Mouse (Mus musculus) urinary bladder, postnatal 4 days (tissue): ENCODE data around the gene Catip.

Experiments
- DNase-seq, 2 experiments: peaks; one replicate each; pipeline ENCODE4 v3.0.0; 2021 to 2022; ENCODE audit warnings: low spot score in 2 of 2

Catip gene

GRCm38 (mm10) chr1:74343161-74343560 lies 18.7 kb upstream of the Catip start:
- DNase-seq, result no peak

DNA sequence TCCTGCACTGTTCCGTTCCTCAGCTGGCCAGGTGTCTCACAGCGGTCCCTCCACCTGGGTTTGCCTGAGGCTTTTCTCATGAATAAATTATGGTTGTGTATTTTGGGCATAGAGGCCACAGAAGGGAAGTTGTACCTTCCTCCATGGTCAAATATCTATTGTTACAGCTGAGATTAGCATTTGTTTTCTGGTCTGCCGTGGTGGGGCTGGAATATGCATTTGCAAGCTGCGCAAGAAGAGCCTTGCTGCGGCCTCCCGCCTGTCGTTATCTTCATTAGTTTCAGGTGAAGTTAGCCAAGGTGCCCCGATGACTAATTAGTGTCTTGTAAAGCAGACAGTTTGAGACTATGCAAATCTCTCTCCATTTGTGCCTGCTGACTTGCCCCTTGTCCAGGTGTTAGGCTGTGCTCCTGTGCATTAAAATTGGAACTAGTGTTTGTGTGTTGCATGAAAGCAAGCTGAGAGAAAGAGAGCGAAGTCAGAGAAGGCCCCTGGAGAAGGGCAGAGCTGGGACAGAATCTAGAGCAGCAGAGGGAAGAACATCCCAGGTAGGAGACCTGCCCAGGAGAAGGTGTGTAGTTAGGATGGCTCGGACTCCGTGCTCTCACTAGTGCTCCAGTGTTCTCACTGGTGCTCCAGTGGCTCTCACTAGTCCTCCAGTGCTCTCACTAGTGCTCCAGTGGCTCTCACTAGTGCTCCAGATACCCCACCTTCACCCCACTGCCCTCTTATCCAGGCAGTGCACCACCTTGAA lies 17.6 kb upstream of the Catip start:
- no peak for DNase-seq

DNA sequence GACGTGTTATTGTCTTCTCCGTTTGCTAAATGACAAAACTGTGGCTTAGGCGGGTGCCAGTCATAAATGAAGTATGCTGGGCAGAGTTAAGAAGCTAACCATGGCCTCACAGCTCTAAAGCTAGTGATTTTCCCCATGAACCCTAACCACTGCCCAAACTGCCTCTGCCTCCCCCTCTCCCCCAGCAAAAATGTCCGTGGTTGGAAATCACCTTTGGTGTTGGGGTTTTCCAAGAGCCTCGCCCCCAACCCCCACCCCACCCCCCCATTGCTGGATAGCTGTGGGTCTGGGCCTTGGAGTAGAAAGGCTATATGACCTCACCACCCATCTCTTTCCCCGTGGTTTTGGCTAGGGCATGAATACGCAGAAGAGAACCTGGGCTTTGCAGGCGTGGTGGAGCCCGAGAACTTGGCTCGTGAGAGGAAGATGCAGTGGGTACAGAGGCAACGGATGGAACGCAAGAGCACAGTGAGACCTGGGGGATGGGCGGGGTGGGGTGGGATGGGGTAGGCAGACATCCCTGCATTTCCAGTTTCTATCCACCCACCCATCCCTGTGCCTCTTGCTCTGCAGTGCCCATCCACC lies 10.6 kb upstream of the Catip start:
- DNase-seq, result no peak

- no peak for DNase-seq
Observed at GRCm38 (mm10) chr1:74352532-74353096, 9.3 kb upstream of the Catip start.

GRCm38 (mm10) chr1:74353453-74354229 lies 8.3 kb upstream of the Catip start:
- no peak for DNase-seq

DNA sequence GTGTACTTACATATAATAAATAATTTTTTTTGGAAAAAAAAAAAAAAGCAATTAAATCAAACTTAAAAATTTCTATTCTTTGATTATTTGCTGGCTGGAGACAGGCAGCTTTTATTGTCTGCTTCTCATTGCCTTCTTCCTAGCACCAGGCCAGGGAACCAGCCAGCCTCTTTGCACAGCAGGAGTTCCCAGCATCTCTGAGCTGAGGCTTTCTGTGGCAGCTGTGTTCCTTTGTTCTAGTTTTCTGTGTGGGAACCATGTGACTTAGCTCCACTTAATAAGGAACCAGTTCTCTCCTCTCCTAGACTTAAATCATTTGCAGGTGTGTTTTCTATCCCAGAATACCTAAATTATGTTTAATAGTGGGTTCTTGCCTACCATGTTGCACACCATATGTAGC lies 4.4 kb upstream of the Catip start:
- no peak for DNase-seq

DNA sequence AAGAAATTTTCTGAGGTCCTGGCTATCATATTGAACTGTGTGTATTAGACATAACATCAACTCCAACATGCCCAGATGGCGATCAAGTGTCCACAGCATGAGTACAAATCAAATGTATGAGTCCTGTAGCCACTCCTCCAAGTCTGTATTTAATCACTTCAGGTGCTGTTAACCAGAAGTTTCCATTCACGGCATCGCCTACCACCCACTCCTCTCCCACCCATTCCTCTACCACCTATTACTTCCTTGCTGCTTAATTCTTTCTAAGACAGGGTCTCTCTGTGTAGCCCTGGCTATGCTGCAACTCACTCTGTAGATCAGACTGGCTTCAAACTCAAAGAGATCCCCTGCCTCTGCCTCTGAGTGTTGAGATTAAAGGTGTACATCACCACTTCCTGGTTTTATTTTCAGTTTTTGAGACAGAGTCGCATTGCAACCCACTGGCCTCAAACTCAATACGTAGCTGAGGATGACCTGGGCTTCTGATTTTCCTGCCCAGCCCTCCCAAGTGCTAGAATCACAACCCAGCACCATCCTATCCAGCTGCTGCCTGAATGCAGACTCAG lies 1.9 kb upstream of the Catip start:
- no peak for DNase-seq

DNA sequence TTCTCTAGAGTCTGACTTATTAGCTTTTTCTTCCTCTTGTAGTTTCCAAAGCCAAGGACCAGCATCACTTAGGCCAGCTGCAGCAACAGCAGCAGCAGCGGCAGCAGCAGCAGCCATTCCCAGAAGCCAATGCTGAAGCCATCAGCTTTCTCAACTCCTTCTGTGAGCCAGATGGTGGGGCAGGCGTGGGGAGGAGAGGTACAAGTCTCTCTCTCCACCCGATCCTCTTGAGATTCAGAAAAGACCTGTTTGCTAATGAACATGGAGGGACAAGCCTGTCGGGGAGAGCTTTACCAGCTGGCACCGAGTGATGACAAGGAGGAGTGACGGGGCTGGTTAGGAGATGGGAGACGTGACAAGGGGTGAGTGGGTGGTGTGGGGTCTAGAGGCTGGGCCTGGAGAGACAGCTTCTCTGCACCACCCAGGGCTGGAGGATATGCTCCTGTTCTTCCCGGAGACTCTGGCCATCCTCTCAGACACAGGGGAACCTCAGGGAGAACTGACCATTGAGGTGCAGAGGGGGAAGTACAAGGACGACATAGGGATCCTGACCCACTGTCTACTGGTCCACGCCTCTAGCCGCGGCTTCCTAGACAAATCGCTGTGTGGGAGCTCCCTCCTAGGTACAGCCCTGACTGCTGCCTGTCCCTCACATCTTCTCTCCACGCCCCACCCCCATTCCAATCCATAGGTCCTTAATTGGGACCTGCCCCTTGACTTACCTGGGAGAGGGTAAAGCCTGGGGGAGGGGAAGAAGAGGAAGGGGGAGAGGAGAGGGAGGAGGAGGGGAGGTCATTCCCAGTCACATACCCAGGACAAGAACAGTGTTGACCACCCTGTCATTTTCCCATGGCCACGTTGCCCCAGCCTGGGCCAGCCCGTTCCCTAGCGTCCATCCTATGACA lies 669 bp downstream of the Catip start:
- DNase-seq, result no peak

DNA sequence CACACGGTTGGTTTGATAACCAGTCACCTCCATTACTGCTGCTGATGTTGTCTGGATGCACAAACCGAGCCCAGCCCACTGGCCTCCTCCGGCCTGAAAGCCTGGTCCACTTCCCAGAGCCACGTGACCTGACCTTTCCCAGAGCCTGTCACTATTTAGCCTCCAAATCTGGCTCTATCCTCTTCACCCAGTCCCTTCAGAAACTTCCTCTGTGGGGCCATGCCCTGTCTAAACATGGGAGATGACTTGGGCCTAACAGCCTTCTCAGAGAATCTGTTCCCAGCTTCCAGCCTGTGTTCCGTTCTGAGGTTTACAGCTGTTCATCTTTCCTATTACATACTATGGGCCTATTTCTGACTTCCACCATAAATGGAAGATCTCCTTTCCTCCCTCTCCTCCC lies 1.5 kb downstream of the Catip start:
- DNase-seq, result no peak

- DNase-seq, result no peak
Observed at GRCm38 (mm10) chr1:74364270-74364669, 2.4 kb downstream of the Catip start.

DNA sequence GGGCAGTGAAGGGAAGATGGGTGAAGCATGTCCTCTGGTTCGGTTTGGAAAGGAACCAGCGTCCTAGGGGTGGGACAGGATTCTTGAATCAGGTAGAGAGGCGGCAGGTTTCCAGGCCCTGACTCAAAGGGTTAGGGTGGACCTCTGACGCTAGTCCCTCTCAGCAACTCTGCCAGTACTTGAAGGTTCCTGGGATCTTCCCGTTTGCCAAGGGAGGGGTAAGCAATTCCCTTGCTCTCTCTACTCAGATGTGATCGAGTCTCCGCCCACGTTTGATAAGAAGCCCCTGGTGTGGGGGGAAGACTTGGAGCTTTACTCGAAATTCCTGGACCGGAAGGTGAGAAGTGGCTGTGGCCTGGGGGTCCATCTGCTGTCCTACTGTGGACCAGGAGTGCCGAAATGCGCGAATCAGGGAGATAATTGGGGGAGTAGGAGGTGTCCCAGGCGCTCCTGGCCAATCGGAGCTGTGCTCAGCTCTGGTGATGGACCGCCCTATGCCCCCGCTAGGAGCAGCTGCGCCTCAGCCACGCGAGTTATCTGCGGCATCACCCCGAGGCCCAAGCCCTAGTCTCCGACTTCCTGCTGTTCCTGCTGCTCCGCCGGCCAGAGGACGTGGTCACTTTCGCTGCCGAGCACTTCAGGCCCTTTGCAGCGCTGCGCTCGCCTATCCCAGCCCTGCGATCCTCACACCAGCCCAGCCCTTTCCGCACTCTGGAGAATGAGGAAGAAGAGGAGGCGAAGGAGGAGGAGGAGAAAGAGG lies 6.2 kb downstream of the Catip start:
- DNase-seq, result peak; percentile 69 to 73

- no peak for DNase-seq
Observed at GRCm38 (mm10) chr1:74370040-74370439, 8.1 kb downstream of the Catip start.

- DNase-seq, result no peak
Observed at GRCm38 (mm10) chr1:74373372-74373771, 11.5 kb downstream of the Catip start.

- no peak for DNase-seq
Observed at GRCm38 (mm10) chr1:74374980-74375379, 13.1 kb downstream of the Catip start, which contains the start of gene Slc11a1. Slc11a1 (plus strand) TSS chr1:74375195.

DNA sequence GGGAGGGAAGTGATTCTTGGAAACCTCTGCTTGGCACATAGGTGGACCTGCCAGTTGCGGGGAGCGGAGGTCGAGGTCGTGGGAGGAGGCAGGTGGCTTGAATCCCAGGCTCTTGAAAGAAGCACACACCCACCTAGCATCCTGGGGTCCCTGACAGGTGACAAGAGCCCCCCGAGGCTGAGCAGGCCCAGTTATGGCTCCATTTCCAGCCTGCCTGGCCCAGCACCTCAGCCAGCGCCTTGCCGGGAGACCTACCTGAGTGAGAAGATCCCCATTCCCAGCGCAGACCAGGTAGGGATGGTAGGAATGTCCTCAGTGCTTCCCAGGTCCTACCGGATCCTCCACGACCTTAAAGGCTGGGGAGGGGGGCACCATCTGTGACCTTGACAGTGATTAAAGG lies 13.7 kb downstream of the Catip start:
- DNase-seq, result no peak

GRCm38 (mm10) chr1:74376396-74376795 lies 14.5 kb downstream of the Catip start:
- DNase-seq, result no peak

- no peak for DNase-seq
Observed at GRCm38 (mm10) chr1:74379058-74379504, 17.2 kb downstream of the Catip start.

DNA sequence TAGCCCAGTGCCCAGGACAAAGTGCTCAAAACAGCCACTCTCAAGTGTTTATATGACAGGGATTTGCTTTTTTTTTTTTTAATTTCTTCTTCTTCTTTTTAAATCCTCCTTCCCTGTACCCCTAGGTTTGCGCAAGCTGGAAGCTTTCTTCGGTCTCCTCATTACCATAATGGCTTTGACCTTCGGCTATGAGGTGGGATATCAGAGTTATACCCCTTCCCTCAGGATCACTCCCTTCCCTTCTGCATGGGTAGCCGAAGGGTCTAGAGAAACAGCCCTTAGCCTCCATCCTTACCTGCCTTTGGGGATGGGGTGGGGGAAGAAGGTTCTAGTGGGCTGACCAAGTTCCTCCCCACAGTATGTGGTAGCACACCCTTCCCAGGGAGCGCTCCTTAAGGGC lies 18.6 kb downstream of the Catip start:
- no peak for DNase-seq

- DNase-seq, result no peak
Observed at GRCm38 (mm10) chr1:74381588-74382021, 19.7 kb downstream of the Catip start.

DNA sequence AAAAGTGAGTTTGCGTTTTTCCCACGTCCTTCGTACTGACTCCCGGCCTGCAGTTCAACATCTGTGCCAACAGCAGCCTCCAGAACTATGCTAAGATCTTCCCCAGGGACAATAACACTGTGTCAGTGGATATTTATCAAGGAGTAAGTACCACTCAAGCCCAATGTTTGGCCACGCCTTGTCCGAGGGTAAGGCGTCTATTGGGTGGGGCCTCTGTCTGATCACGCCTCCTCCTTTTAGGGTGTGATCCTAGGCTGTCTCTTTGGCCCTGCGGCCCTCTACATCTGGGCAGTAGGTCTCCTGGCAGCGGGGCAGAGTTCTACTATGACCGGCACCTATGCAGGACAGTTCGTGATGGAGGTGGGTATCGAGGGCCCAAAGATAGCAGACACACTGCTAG lies 21.5 kb downstream of the Catip start:
- DNase-seq, result no peak
